Mouse (Mus musculus) neutrophil, adult 5-6 weeks (primary cell): ENCODE results near the gene Arhgef18. TPM values are rescaled to one million over a fixed set of nuclear protein-coding genes. Genes with fewer than 3 reads are reported as not detected.

Experiments
- ATAC-seq: fragments of 151-379, 151-347 bp; 2 replicates; pipeline ENCODE4 v1.8.0; 2017; ENCODE audit warnings: mild to moderate bottlenecking, moderate TSS enrichment; ENCODE audit not compliant: insufficient number of reproducible peaks, poor library complexity, low FRiP score, severe bottlenecking; ENCODE audit errors: extremely low read depth
- total RNA-seq: library from RNA; stranded (forward); fragments of 200-1000 nt; gene quantifications from 2 replicates; pipeline ENCODE4 v1.2.3, GENCODE M21; 2017

The Arhgef18 gene
- 179 and 187 TPM in 2 replicates for total RNA-seq

DNA sequence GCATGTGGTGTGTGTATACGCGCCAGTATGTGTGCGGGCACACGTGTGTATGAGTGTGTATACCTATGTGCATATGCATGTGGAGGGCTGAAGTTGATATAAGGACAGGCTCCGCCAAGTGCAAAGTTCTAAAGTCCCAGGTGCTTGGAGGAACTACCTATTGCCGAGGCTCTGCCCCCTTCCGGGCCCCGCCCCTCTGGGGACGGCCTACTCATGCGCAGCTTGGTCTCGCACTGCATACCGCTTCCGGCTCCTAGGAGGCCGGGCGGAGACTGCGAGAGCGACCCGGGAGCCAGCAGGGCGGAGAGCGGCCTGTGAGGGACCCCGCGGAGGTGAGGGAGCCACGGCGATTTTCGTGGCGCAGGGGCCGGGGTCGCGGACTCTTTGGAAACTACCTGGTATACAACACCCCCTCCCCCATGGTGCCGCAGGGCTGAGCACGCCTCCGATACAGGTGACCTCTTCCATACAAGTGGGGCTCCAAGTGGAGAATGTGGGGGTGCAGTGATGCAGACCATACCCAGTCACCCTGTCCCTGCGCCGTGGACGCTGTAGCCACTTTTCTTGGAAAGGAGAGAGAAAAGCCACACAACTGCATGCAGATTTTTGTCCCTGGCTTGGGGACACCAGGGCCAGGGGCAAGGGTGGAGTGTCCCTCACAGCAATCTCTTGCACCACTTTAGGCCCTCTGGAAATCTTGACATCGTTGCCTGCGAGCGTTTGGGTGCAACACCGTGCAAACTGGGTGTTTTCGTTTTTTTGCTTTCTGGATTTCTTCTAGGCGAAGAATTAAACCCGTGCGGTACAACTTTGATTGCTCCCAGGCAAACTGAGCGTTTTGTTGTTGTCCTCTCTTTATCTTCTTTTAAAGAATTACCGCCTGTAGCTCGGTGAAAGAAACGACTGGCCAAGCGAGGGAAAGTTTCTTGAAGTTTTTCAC lies at the start of gene Arhgef18:
Gene Arhgef18 (plus strand): TSS at position 236 of the 940 bp plus-strand sequence.
- ATAC-seq = peak; percentile 45; the same call in 1 of the 2 replicates

DNA sequence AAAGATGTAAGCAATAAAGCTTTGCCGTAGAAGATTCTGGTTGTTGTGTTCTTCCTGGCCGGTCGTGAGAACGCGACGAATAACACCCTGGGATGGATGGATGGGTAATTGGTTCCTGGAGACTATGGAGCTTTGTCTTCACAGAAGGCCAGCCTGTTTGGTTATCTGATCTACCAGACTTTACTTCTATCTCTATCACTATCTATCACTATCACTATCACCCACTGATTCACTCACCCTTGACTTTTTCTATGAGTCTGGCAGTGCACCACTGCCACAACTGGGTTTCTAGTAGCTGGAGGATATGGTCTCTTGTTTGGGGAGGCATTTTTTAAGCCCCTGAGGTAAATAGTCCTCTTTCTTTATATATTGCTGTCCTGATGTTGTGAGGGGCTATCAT lies 47.5 kb upstream of the Arhgef18 start:
- ATAC-seq = no peak

DNA sequence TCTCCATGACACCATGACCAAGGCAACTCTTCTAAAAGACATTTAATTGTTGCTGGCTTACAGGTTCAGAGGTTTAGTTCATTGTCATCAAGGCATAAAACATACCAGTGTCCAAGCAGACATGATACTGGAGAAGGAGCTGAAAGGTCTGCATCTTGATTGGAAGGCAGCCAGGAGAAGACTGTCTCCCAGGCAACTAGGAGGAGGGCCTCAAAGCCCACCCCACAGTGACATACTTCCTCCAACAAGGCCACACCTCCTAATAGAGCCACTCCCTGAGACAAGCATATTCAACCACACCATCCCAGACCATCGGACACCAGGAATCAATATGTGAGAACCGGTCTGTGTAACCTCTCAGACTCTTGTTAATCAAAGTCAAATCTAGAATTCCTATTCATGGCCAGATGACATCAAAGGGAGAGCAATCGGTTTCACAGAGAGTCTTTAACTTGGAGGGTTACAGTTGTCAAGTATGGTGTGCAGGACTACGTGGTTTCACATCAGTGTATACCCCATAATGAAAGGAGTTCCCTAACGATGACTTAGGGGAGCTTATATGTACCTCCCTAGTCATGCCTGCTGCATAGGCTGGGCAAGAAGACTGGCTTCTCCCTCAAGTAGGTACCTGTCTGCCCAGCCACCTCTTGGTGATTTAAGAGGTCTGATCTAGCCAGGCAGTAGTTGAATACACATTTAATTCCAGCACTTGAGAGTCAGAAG lies 46.0 kb upstream of the Arhgef18 start:
- no peak for ATAC-seq

DNA sequence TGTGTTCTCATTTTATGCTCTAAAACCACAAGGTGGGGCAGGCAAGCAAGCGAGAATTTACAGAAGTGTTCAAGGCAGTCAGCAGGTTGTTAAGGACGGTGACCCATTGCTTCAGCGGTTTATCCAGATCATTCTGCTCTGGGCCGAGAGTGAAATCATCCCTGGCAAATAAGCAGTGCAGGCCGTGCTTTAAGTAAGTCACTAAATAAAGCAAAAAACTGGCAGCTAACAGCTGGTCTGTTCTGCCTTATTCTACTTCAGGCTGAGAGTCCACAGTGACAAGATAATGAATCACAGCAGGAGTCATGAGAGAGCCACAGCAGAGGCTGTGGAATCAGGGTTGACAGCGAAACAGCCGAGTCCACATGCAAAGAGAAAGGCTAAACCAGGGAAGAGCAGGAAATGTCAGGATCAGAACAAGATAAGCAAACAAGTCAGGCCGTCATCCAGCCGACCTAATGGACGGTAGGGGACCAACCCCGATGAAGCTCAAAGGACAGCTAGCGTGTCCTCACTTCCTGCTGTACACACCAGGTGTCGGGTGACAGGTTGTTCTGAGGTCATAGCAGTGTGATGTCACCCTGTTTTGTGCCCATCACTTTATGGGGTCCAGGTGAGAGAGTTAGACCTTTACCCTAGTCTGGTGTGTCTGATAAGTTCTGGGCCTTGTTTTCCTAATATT lies 44.5 kb upstream of the Arhgef18 start:
- ATAC-seq = peak; percentile 57; the same call in 1 of the 2 replicates

DNA sequence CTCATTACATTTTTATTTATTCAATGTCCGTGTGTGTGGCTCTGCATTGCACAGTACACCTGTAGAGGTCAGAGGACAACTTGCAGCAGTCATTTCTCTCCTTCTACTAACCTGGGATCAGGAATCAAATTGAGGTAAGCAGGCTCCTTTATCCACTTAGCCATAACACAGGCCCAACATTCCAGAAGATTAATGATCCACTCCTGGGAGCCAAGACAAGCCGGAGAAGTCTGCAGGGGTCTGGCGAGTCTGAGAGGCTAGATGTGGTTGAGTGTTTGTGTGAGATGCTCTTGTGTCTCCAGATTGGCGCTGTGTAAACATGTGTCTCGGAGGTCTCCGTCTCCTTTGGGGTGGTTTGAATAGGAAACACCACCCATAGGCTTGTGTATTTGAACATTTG lies 42.1 kb upstream of the Arhgef18 start:
- no peak for ATAC-seq

DNA sequence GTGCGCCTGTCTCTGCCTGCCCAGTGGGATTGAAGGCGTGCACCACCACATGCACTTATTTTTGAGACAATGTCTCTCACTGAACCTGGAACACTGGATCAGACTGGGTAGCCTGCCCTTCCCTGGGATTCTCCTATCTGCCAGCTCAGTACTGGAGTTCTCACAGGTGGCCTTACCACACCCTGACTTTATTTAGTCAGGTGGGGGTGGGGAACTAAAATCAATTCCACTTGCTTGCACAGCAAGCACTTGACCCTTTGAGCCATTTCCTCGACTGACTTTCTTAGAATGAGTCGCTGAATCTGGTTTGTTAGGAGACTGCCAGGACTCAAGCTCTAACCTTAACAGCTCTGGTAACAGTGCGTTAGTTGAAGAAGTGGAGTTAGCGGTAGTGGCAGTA lies 40.1 kb upstream of the Arhgef18 start:
- no peak for ATAC-seq

DNA sequence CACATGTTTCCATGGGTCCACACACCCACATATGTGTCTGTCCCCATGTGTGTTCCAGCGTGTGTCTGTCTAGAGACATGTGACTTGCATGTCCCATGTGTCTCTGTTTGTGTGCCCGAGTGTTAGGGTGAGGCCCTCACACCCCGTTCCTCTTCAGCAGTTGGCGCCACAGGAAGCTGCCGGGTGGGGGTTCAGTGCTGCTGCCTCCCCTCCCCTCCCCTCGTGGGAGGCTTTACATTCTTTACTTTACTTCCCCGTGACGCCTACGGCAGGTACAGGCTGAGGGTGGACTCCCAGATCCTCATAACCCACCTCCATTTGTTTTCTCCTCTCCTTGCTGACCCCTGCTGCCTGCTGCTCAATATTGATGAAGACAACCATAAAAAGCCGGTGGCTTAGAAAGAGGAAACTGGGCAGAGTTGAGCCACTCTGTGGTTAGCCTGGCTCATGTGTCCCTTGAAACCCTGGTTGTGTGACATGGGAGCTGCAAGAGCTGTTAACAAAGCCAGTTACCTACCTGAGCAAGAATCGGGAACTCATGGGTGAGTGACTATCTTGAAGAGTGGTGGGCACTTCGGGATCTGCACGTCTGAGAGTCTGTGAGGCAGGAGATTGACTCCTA lies 39.5 kb upstream of the Arhgef18 start, which contains the start of gene A430078G23Rik:
Gene A430078G23Rik (plus strand): TSS at position 227 of the 622 bp plus-strand sequence.
- peak; percentile 53 for ATAC-seq

DNA sequence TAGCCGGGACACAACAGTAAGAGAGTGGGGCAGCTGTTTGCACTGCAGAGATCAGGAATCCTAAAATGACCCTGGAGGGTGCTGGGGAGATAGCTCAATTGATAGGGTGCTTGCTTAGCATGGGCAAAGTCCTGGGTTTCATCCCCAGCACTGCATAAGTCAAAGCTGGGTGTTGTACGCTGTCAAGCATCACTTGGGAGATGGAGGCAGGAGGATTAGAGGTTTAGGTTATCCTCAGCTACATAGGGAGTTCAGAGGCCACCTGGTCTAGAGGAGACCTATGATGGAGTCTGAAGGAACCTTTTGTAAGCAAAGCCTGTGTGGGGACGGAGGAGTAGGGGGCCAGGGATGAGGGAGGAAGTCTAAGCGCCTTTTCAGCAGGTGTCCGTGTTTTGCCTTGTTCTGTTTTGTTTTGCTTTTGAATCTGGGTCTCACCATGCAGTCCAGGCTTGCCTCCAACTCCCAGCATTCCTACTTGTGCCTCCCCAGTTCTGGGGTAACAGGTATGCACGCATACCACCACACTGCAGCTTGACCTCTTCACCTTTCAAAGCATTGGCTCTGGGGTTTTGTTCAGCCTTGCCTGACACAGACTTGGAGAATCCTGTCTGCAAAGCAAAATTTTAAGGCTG lies 38.9 kb upstream of the Arhgef18 start:
- ATAC-seq = no peak

DNA sequence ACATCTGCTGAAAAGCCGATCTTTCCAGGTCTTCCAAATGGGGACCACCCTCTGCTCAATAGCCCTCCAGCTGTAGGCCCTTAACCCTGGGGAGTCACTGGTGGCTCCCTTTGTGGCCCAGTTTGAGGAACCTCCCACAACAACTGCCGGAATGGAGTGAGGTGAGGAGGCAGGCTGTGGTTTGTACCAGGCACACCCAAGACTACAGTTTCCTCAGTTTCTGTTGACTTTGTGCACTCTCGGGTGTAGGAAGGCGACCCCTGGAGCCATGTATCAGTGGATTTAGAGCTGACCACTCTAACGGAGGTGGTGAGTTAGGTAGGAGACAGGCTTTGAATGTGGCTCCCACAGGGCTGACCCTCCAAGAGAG lies 38.4 kb upstream of the Arhgef18 start:
- peak; percentile 26; the same call in 1 of the 2 replicates for ATAC-seq

DNA sequence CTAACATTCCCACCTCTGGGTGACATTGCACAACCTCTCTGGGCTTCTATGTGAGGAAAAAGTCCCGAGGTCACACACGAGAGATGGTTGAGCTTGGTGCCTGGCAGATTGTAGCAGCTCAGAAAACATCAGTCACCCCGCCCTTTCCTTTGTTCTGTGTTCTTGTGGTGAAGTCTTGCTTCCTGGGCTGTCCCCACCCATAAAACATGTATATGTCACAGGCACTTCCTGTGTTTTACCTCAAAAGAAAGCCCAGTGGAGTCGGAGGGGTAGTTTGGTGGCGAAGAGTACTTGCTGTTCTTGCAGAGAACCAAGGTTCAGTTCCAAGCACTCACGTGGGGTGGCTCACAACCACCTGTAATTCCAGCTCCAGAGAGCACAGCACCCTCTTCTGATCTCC lies 37.2 kb upstream of the Arhgef18 start:
- peak; percentile 68 for ATAC-seq

DNA sequence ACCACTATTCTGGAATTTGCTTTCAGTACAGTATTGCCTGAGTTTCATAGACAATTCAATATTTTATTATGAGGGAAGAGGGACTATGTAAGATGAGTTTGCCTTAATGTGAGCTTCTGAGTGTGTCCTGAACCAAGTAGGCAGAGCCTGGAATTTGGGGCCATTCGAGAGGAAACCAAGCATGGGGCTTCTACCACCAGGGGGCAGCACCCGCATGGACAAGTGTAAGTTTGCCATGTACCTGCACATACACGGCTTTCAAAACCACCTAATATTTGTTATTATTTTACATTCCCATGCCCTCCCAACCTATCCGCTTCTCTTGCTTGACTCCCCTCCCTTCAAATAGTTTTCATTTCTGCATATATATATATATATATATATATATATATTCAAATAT lies 34.7 kb upstream of the Arhgef18 start:
- no peak for ATAC-seq

DNA sequence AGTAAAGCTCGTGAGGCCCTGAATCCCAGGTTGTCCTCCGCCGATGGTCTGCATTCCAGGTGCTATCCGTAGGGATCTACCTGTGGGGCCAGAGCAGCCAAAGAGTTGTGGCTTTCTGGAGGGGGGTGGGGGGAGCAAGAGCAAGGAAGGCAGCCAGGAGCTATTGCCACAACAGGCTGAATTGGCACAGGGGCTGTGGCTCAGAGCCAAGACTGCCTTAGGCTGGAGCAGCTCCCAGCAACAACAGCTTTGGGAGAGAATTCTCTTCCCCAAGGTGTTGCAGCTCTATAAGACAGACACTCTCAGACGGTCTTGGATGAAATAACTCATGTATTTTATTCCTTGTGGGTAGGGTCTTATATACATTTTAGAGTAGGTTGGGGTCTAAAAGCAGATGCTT lies 25.7 kb upstream of the Arhgef18 start:
- no peak for ATAC-seq

DNA sequence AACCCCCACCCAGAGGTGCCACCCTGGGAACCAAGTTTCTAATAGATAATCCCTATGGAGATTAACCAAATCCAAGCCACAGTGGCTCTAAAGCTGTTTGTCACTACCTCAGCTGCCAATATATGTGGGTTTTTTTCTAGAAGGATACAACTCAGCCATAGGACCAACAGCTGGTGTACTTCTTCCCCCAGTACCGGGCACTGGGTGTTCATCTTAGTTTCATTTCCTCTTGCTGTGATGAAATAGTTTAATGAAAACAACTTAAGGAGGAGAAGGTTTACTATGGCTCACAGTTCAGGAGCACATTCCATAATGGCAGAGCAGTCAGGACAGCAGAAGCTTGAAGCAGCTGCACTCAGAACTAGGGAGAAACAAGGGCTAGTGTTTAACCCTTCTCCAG lies 24.7 kb upstream of the Arhgef18 start:
- ATAC-seq = peak; percentile 59

DNA sequence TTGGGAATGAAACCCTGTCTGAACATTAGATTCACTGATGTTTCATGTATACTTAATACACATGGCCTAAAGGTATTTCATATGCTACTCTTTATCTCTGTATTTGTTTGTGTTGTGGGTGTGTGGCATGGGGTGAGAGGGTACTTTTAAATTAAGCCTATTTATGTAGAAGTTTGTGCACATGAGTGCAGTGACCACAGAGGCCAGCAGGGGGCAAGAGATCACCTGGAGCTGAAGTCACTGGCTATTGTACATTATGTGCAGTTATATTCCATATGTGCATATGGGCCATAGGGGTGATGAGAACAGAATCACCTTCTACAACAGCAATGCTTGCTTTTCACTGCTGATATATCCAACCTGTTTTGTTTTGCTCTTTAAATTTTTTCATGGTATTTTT lies 17.1 kb upstream of the Arhgef18 start:
- ATAC-seq = 0 out of 2 replicates have a peak, but pooled peaks have one; percentile 33

DNA sequence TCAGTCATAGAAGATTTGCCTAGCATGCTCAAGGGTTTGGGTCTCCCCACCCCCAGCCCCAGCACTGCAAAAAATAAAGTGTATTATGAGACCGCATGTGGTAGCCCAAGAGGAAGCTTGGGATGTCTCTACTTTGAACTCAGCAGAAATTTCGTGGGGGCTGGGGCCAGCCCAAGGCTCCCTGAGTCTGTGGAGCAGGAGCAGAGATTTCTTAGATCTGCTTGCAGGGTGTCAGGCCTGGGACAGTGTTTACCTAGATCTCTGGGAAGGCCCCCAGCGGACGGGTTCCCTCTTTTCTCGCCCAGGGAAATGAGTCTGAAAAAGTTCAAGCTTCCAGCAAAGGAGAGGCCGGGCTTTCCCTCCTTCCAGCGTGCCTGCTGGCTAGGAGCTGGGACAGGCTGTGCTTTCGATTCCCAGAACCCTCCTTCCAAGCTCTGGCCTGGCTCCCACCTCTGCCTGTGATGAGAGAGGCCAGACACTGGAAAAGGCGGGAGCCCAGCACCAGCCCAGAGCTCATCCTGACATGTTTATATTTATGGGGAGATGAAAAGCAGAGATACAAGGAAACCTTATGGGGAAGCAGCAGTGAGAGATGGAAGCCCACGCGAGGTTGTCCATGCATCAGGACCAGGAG lies 16.0 kb upstream of the Arhgef18 start:
- no peak for ATAC-seq

DNA sequence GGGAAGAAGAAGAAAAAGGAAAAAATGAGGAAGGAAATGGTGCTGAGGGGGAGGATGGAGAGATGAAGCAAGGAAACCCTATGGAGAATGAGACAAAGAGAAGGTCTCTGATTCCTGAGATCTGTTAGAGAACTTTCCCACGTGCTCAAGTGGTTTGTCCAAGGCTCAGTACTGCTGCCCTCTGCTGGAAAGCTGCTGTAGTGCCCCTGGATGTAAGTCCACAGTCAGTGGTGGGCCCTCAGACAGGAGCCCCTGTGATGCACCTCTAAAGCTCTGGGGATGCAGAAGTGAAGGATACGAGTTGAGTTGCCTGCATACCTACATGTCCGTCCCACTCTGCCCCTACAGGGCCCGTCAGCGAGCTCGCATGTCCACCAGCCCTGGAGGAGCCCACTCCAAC lies 5.5 kb upstream of the Arhgef18 start:
- ATAC-seq = peak; percentile 63; the same call in 1 of the 2 replicates

DNA sequence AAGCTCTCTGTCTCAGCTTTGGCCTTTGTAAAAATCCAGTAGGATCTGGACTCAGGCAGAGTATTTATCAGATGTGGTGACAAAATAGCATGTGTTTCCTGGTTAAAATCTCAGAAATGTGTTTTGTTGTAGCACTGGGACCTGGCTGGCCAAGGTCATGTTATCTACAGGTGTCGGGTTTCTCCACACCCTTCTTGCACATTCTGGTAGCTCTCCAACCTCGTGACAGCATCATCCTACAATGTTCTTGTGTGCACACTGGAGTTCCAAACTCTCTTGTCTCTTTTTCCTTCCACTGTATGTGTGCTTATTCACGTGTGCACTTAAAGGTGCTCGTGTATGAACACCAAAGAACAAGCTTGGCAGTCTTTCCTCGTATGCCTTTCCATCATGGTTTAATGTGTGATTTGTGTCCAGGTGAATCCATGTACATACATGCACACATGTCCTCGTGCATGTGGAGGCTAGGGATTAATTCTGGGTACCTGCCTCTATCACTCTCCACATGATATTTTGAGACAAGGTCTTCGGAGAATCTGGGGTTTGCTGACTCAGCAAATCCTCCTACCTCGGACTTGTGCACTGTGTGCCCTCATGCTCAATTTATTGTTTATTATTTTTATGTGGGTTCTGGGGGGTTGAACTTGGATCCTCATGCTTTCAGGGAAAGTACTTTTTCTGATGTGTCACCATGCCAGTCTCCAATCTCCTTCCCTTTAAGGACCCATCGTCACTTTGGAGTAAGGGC lies 4.0 kb upstream of the Arhgef18 start:
- ATAC-seq = no peak
